Mouse (Mus musculus) embryonic fibroblast, embryonic 13.5 days (primary cell): ENCODE results near the gene Hmga1.

Source experiments
- CTCF ChIP-seq: IDR thresholded peaks from 2 replicates; pipeline ENCODE4 v1.5.1; 2011; ENCODE audit warnings: mild to moderate bottlenecking, control low read depth, low read length, moderate library complexity, borderline replicate concordance; ENCODE audit not compliant: insufficient read depth
- POLR2A ChIP-seq: IDR thresholded peaks from 2 replicates; pipeline ENCODE4 v1.6.1; 2011; ENCODE audit warnings: low read depth, mild to moderate bottlenecking, control low read depth, low read length, moderate library complexity

DNA sequence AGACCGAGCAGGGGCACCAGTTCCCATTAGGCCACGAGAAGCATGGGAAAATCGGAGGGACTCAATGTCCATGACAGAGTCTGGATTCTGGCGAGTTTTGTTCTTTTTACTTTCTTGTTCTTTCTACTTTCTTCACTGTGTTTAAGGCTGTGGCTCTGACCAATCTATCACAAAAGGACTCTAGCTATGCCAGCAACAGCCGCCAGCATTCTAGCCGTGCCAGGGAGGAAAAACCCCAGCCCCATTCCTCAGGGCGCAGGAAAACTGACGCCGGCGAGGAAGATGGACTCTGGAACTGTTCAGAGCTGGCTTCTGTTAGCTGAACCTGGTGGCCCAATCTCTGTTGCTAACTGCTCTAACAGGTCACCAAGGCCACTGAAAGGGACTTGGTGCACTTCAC is 22.2 kb downstream of the Hmga1 start:
- no peak for TF ChIP-seq CTCF
- no peak for TF ChIP-seq POLR2A
